In genomic region chr5:150521937-150522866, GRCm38 (mm10) we compare ENCODE assay signal across 8 mouse cellular contexts. TPM values are rescaled to one million over a fixed set of nuclear protein-coding genes. Genes with fewer than 3 reads are reported as not detected.
DNase-seq lines count a peak whose midpoint lies in the region; ATAC-seq and TF ChIP-seq lines count a peak whose summit lies in the region.

Brca2 (plus strand) TSS chr5:150522630.

- H3K4me1 ChIP-seq in erythroblast, embryonic 14.5 days (ENCODE audit: control insufficient read depth): peaks cover 44% of the 10 kb centered on the region
- peaks cover 16% of the 10 kb centered on the region for H3K4me1 ChIP-seq in heart, embryonic 13.5 days
- H3K4me1 ChIP-seq in liver, embryonic 12.5 days: peaks cover 36% of the 10 kb centered on the region
- H3K4me1 ChIP-seq in stomach, embryonic 15.5 days: peaks cover 8% of the 10 kb centered on the region

- TF ChIP-seq CTCF in C2C12 (IDR thresholded peaks at IDR 0.05; ENCODE audit: control insufficient read depth, insufficient read depth, insufficient read length): no peak
- TF ChIP-seq CTCF in brain, embryonic 14.5 days (IDR thresholded peaks at IDR 0.05; ENCODE audit: borderline replicate concordance, extremely low read depth, insufficient read depth, insufficient read length): no peak

- WGBS in heart, embryonic 13.5 days: 5% methylated on average over 62 of the region's 63 CpGs
- WGBS in liver, embryonic 12.5 days (ENCODE audit: insufficient replicate concordance): 4% methylated on average over 63 of the region's 63 CpGs
- 5% methylated on average over 60 of the region's 63 CpGs for WGBS in stomach, embryonic 15.5 days

- peaks cover 8% of the 10 kb centered on the region for H3K27me3 ChIP-seq in C2C12 (ENCODE audit: control insufficient read depth, insufficient read depth, insufficient read length)
- H3K27me3 ChIP-seq in erythroblast, embryonic 14.5 days (ENCODE audit: control insufficient read depth): peaks cover 4% of the 10 kb centered on the region
- H3K27me3 ChIP-seq in heart, embryonic 13.5 days (replicated peaks): peaks cover 6% of the 10 kb centered on the region; the same call in 1 of the 2 replicates
- peaks cover 9% of the 10 kb centered on the region for H3K27me3 ChIP-seq in liver, embryonic 12.5 days (replicated peaks)
- H3K27me3 ChIP-seq in stomach, embryonic 15.5 days (replicated peaks): no peaks in the 10 kb centered on the region

- H3K27ac ChIP-seq in heart, embryonic 13.5 days (replicated peaks): peak within 1 kb of the TSS; percentile 74
- peak within 1 kb of the TSS; percentile 90 for H3K27ac ChIP-seq in liver, embryonic 12.5 days
- peak within 1 kb of the TSS; percentile 82 for H3K27ac ChIP-seq in stomach, embryonic 15.5 days

- H3K9me3 ChIP-seq in erythroblast, embryonic 14.5 days (ENCODE audit: control insufficient read depth, low read length): peaks cover 8% of the 10 kb centered on the region
- H3K9me3 ChIP-seq in heart, embryonic 13.5 days: no peaks in the 10 kb centered on the region
- no peaks in the 10 kb centered on the region for H3K9me3 ChIP-seq in liver, embryonic 12.5 days (replicated peaks)
- H3K9me3 ChIP-seq in stomach, embryonic 15.5 days: no peaks in the 10 kb centered on the region

- H3K9ac ChIP-seq in heart, embryonic 13.5 days: peak within 1 kb of the TSS; percentile 93
- peak within 1 kb of the TSS; percentile 92 for H3K9ac ChIP-seq in liver, embryonic 12.5 days
- H3K9ac ChIP-seq in stomach, embryonic 15.5 days: peak within 1 kb of the TSS; percentile 82

- peak within 1 kb of the TSS; percentile 77 for H3K4me2 ChIP-seq in heart, embryonic 13.5 days
- peak within 1 kb of the TSS; percentile 67 for H3K4me2 ChIP-seq in liver, embryonic 12.5 days
- peak within 1 kb of the TSS; percentile 64 for H3K4me2 ChIP-seq in stomach, embryonic 15.5 days

- H3K79me3 ChIP-seq in C2C12 (ENCODE audit: low read depth): no peaks in the 10 kb centered on the region

- H3K36me3 ChIP-seq in C2C12 (ENCODE audit: control insufficient read depth, insufficient read depth): no peaks in the 10 kb centered on the region
- H3K36me3 ChIP-seq in erythroblast, embryonic 14.5 days (ENCODE audit: control insufficient read depth): peaks cover 31% of the 10 kb centered on the region
- H3K36me3 ChIP-seq in heart, embryonic 13.5 days: peaks cover 8% of the 10 kb centered on the region; the same call in 1 of the 2 replicates
- H3K36me3 ChIP-seq in liver, embryonic 12.5 days: peaks cover 12% of the 10 kb centered on the region
- H3K36me3 ChIP-seq in stomach, embryonic 15.5 days: no peaks in the 10 kb centered on the region

- peak within 1 kb of the TSS; percentile 60 for H3K4me3 ChIP-seq in C2C12 (ENCODE audit: insufficient read depth, poor library complexity, severe bottlenecking)
- H3K4me3 ChIP-seq in erythroblast, embryonic 14.5 days (replicated peaks): peak within 1 kb of the TSS; percentile 88
- peak within 1 kb of the TSS; percentile 86 for H3K4me3 ChIP-seq in heart, embryonic 13.5 days
- peak within 1 kb of the TSS; percentile 91 for H3K4me3 ChIP-seq in liver, embryonic 12.5 days
- H3K4me3 ChIP-seq in stomach, embryonic 15.5 days (replicated peaks): peak within 1 kb of the TSS; percentile 84

- H3ac ChIP-seq in C2C12 (ENCODE audit: control insufficient read depth, insufficient read length, low read depth): peak within 1 kb of the TSS; percentile 93

- peak; percentile 96 for DNase-seq in brain, embryonic 14.5 days (ENCODE audit: low read depth)
- DNase-seq in kidney, postnatal 10 days: peak; percentile 95
- peak; percentile 77 to 83 for DNase-seq in natural killer cell, adult 2 months (ENCODE audit: low spot score in 2 of 2)

- ATAC-seq in heart, embryonic 13.5 days (ENCODE audit: extremely low read depth, insufficient number of reproducible peaks, low FRiP score, low TSS enrichment): peak; percentile 86
- peak; percentile 95 for ATAC-seq in liver, embryonic 12.5 days
- peak; percentile 90 for ATAC-seq in stomach, embryonic 15.5 days (ENCODE audit: insufficient read depth, low FRiP score, low read depth)

- TF ChIP-seq POLR2A in brain, embryonic 14.5 days (IDR thresholded peaks at IDR 0.05; ENCODE audit: borderline replicate concordance, extremely low read depth, insufficient read depth, insufficient read length, poor library complexity, severe bottlenecking): peak; percentile 95

- no peaks in the 10 kb centered on the region for H3K79me2 ChIP-seq in C2C12 (ENCODE audit: control insufficient read depth, insufficient read depth)

TF ChIP-seq in C2C12, 6 proteins besides CTCF, POLR2A, EP300 and RAD21:
- TF ChIP-seq MYOG (IDR thresholded peaks at IDR 0.05; ENCODE audit: control insufficient read depth, extremely low read depth, insufficient read length) (no peak), FOSL1 (IDR thresholded peaks at IDR 0.05; ENCODE audit: insufficient read depth, low read length, poor library complexity, severe bottlenecking) (no peak), MAX (IDR thresholded peaks at IDR 0.05) (peak; percentile 98)

RNA-seq across cellular contexts. Expression of gene Brca2, which starts in this region (rescaled TPM):
- polyA plus RNA-seq in C2C12 (2012; fragmentation: generic; extraction: Trizol): 4.6 TPM
- 13.6 and 14.9 TPM in 2 replicates for polyA plus RNA-seq in brain, embryonic 14.5 days (2012; rRNA removed)
- 1.4 and 1.5 TPM in 2 replicates for polyA plus RNA-seq in erythroblast, embryonic 14.5 days (2012)
- 16.6 and 20.2 TPM in 2 replicates for polyA plus RNA-seq in heart, embryonic 13.5 days (2015; fragmentation: Nextera tagmentation; extraction: Ambion mirVana)
- 26.0 and 26.8 TPM in 2 replicates for polyA plus RNA-seq in liver, embryonic 12.5 days (2016; fragmentation: Nextera tagmentation; extraction: Ambion mirVana)
- polyA plus RNA-seq in stomach, embryonic 15.5 days (2015; fragmentation: Nextera tagmentation; extraction: Ambion mirVana): 20.1 and 22.1 TPM in 2 replicates

Comparison
In these comparisons a context has a peak if more than half of its experiments do, and no peak if none do; other contexts are left out.
1. Peak in every context shown above with its lines: DNase-seq, ATAC-seq, H3K4me3 ChIP-seq and H3K27ac ChIP-seq.